Mouse (Mus musculus): ENCODE measurements around the gene Elp1. TPM values are rescaled to one million over a fixed set of nuclear protein-coding genes. Genes with fewer than 3 reads are reported as not detected.
A peak's percentile ranks its signal among the peaks of the same experiment; 100 is the strongest.

Elp1 gene
- polyA plus RNA-seq, 1 experiment, result 17.3 TPM

- H3K4me3 ChIP-seq (ENCODE audit: insufficient read depth, low read length), result peak overlapping the region; percentile 78
- peaks cover 6% of the 10 kb centered on the region for H3K4me1 ChIP-seq (ENCODE audit: control insufficient read depth, insufficient read depth, low read length)
- no peak overlapping the region for H3K27ac ChIP-seq (ENCODE audit: insufficient read depth, low read depth, low read length)
- TF ChIP-seq POLR2A (IDR thresholded peaks at IDR 0.05; ENCODE audit: borderline replicate concordance, low read depth, low read length), result no peak
- TF ChIP-seq CTCF (IDR thresholded peaks at IDR 0.05; ENCODE audit: low read depth, low read length), result no peak
These were observed 579 bp upstream of the Elp1 start for GRCm38 (mm10) chr4:56802669-56803150.

GRCm38 (mm10) chr4:56791373-56791772 lies 10.8 kb downstream of the Elp1 start:
- no peak for TF ChIP-seq CTCF (IDR thresholded peaks at IDR 0.05; ENCODE audit: low read depth, low read length)
- no peak for TF ChIP-seq POLR2A (IDR thresholded peaks at IDR 0.05; ENCODE audit: borderline replicate concordance, low read depth, low read length)
- H3K4me3 ChIP-seq (ENCODE audit: insufficient read depth, low read length), result no peak overlapping the region
- H3K4me1 ChIP-seq (ENCODE audit: control insufficient read depth, insufficient read depth, low read length), result peaks cover 2% of the 10 kb centered on the region; the same call in 1 of the 2 replicates
- H3K27ac ChIP-seq (ENCODE audit: insufficient read depth, low read depth, low read length), result no peak overlapping the region

- Histone ChIP-seq H3K4me1 (ENCODE audit: control insufficient read depth, insufficient read depth, low read length) (peaks cover 7% of the 10 kb centered on the region; the same call in 1 of the 2 replicates), H3K27ac (ENCODE audit: insufficient read depth, low read depth, low read length) (no peak overlapping the region), H3K4me3 (ENCODE audit: insufficient read depth, low read length) (no peak overlapping the region)
- TF ChIP-seq POLR2A (IDR thresholded peaks at IDR 0.05; ENCODE audit: borderline replicate concordance, low read depth, low read length), result no peak
- no peak for TF ChIP-seq CTCF (IDR thresholded peaks at IDR 0.05; ENCODE audit: low read depth, low read length)
These were observed 31.1 kb downstream of the Elp1 start for GRCm38 (mm10) chr4:56771065-56771464.

GRCm38 (mm10) chr4:56768913-56769312 lies 33.2 kb downstream of the Elp1 start:
- Histone ChIP-seq H3K4me1 (ENCODE audit: control insufficient read depth, insufficient read depth, low read length) (peaks cover 7% of the 10 kb centered on the region; the same call in 1 of the 2 replicates), H3K4me3 (ENCODE audit: insufficient read depth, low read length) (no peak overlapping the region), H3K27ac (ENCODE audit: insufficient read depth, low read depth, low read length) (no peak overlapping the region)
- no peak for TF ChIP-seq CTCF (IDR thresholded peaks at IDR 0.05; ENCODE audit: low read depth, low read length)
- no peak for TF ChIP-seq POLR2A (IDR thresholded peaks at IDR 0.05; ENCODE audit: borderline replicate concordance, low read depth, low read length)

- Histone ChIP-seq H3K4me1 (ENCODE audit: control insufficient read depth, insufficient read depth, low read length) (peaks cover 7% of the 10 kb centered on the region; the same call in 1 of the 2 replicates), H3K4me3 (ENCODE audit: insufficient read depth, low read length) (no peak overlapping the region), H3K27ac (ENCODE audit: insufficient read depth, low read depth, low read length) (peak overlapping the region; percentile 31)
- TF ChIP-seq POLR2A (IDR thresholded peaks at IDR 0.05; ENCODE audit: borderline replicate concordance, low read depth, low read length) (no peak), CTCF (IDR thresholded peaks at IDR 0.05; ENCODE audit: low read depth, low read length) (no peak)
These were observed 34.3 kb downstream of the Elp1 start for GRCm38 (mm10) chr4:56767861-56768284.

GRCm38 (mm10) chr4:56757693-56758092 lies 44.4 kb downstream of the Elp1 start:
- peaks cover 33% of the 10 kb centered on the region for H3K4me1 ChIP-seq (ENCODE audit: control insufficient read depth, insufficient read depth, low read length)
- no peak overlapping the region for H3K4me3 ChIP-seq (ENCODE audit: insufficient read depth, low read length)
- TF ChIP-seq CTCF (IDR thresholded peaks at IDR 0.05; ENCODE audit: low read depth, low read length), result no peak
- H3K27ac ChIP-seq (ENCODE audit: insufficient read depth, low read depth, low read length), result peak overlapping the region; percentile 68

- Histone ChIP-seq H3K27ac (ENCODE audit: insufficient read depth, low read depth, low read length) (peak overlapping the region; percentile 74), H3K4me3 (ENCODE audit: insufficient read depth, low read length) (no peak overlapping the region), H3K4me1 (ENCODE audit: control insufficient read depth, insufficient read depth, low read length) (peaks cover 33% of the 10 kb centered on the region)
- TF ChIP-seq CTCF (IDR thresholded peaks at IDR 0.05; ENCODE audit: low read depth, low read length) (no peak), POLR2A (IDR thresholded peaks at IDR 0.05; ENCODE audit: borderline replicate concordance, low read depth, low read length) (no peak)
These were observed 45.0 kb downstream of the Elp1 start for GRCm38 (mm10) chr4:56756966-56757600.

- H3K4me3 ChIP-seq (ENCODE audit: insufficient read depth, low read length), result no peak overlapping the region
- peaks cover 33% of the 10 kb centered on the region for H3K4me1 ChIP-seq (ENCODE audit: control insufficient read depth, insufficient read depth, low read length)
- H3K27ac ChIP-seq (ENCODE audit: insufficient read depth, low read depth, low read length), result peak overlapping the region; percentile 74
- TF ChIP-seq POLR2A (IDR thresholded peaks at IDR 0.05; ENCODE audit: borderline replicate concordance, low read depth, low read length) (no peak), CTCF (IDR thresholded peaks at IDR 0.05; ENCODE audit: low read depth, low read length) (no peak)
These were observed 46.1 kb downstream of the Elp1 start for GRCm38 (mm10) chr4:56756021-56756420.

GRCm38 (mm10) chr4:56747456-56747855 lies 54.7 kb downstream of the Elp1 start:
- Histone ChIP-seq H3K4me1 (ENCODE audit: control insufficient read depth, insufficient read depth, low read length) (no peaks in the 10 kb centered on the region), H3K4me3 (ENCODE audit: insufficient read depth, low read length) (no peak overlapping the region), H3K27ac (ENCODE audit: insufficient read depth, low read depth, low read length) (no peak overlapping the region)
- TF ChIP-seq CTCF (IDR thresholded peaks at IDR 0.05; ENCODE audit: low read depth, low read length), result no peak
- TF ChIP-seq POLR2A (IDR thresholded peaks at IDR 0.05; ENCODE audit: borderline replicate concordance, low read depth, low read length), result no peak

- Histone ChIP-seq H3K4me3 (ENCODE audit: insufficient read depth, low read length) (no peak overlapping the region), H3K4me1 (ENCODE audit: control insufficient read depth, insufficient read depth, low read length) (no peaks in the 10 kb centered on the region), H3K27ac (ENCODE audit: insufficient read depth, low read depth, low read length) (no peak overlapping the region)
- TF ChIP-seq CTCF (IDR thresholded peaks at IDR 0.05; ENCODE audit: low read depth, low read length) (no peak), POLR2A (IDR thresholded peaks at IDR 0.05; ENCODE audit: borderline replicate concordance, low read depth, low read length) (no peak)
These were observed 55.8 kb downstream of the Elp1 start for GRCm38 (mm10) chr4:56746345-56746744.
